Mouse (Mus musculus): ENCODE data around the gene Tmem114. TPM values are rescaled to one million over a fixed set of nuclear protein-coding genes. Genes with fewer than 3 reads are reported as not detected.

Tmem114 gene
- polyA plus RNA-seq, 1 experiment, result not detected

DNA sequence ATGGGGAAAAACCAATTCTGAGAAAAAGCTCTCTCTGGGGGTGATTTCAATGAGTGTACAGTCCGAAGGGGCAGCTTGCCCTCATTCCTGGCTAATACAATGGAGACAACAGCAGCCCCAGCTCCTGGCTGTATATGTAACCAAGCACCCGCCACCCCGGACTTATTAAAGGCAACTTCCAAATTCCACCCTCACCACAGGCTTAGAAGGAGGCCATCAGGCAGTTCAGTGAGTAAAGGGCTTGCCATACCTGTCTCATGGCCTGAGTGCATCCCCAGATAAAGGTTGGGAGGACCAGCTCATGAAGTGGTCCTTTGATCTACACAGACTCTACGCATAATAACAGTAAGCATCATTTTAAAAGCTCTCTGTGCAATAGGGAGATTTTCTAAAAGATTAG is 4.1 kb downstream of the Tmem114 start:
- H3K27me3 ChIP-seq (replicated peaks; ENCODE audit: control insufficient read depth, insufficient read depth, low read length), result 0 out of 2 replicates have a peak, but pooled peaks cover 1% of the 10 kb centered on the region
- TF ChIP-seq CTCF (conservative IDR thresholded peaks at IDR 0.05; ENCODE audit: insufficient read depth, insufficient read length, low read depth, low read length) (no peak), POLR2A (IDR thresholded peaks at IDR 0.05; ENCODE audit: low read depth, low read length) (no peak)
- no peaks in the 10 kb centered on the region for H3K36me3 ChIP-seq (ENCODE audit: control insufficient read depth, insufficient read depth, low read length)
- H3K4me3 ChIP-seq (ENCODE audit: insufficient read depth, low read depth, low read length), result no peak overlapping the region
- H3K4me1 ChIP-seq (ENCODE audit: control insufficient read depth, insufficient read depth, low read length), result no peaks in the 10 kb centered on the region
- no peak for DNase-seq
- no peak overlapping the region for H3K27ac ChIP-seq (ENCODE audit: insufficient read depth, low read depth, low read length)
- WGBS, result 83% methylated on average over 4 of the region's 4 CpGs

DNA sequence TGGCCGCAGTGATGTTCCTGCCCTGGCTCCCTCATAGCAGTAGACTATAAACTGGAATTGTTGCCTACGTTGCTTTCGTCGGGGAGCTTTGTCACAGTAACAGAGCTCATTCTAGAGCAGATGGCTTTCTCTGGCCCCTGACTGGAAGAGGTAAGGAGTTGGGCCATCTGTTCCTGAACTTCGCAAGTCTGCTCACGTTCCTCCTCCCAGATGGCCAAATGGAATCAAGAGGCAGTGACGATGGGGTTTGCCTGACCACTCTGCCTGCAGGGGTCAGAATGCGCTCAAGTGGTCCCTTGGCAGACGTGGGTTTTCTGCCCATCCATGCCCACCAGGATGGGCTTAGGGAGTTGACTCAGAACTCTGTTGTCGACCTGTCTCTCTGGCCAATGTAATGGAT is 4.6 kb downstream of the Tmem114 start:
- 57% methylated on average over 10 of the region's 10 CpGs for WGBS
- no peak overlapping the region for H3K27ac ChIP-seq (ENCODE audit: insufficient read depth, low read depth, low read length)
- TF ChIP-seq CTCF (conservative IDR thresholded peaks at IDR 0.05; ENCODE audit: insufficient read depth, insufficient read length, low read depth, low read length), result no peak
- TF ChIP-seq POLR2A (IDR thresholded peaks at IDR 0.05; ENCODE audit: low read depth, low read length), result no peak
- no peaks in the 10 kb centered on the region for H3K36me3 ChIP-seq (ENCODE audit: control insufficient read depth, insufficient read depth, low read length)
- H3K4me1 ChIP-seq (ENCODE audit: control insufficient read depth, insufficient read depth, low read length), result no peaks in the 10 kb centered on the region
- H3K4me3 ChIP-seq (ENCODE audit: insufficient read depth, low read depth, low read length), result no peak overlapping the region
- DNase-seq, result no peak
- 0 out of 2 replicates have a peak, but pooled peaks cover 1% of the 10 kb centered on the region for H3K27me3 ChIP-seq (replicated peaks; ENCODE audit: control insufficient read depth, insufficient read depth, low read length)

DNA sequence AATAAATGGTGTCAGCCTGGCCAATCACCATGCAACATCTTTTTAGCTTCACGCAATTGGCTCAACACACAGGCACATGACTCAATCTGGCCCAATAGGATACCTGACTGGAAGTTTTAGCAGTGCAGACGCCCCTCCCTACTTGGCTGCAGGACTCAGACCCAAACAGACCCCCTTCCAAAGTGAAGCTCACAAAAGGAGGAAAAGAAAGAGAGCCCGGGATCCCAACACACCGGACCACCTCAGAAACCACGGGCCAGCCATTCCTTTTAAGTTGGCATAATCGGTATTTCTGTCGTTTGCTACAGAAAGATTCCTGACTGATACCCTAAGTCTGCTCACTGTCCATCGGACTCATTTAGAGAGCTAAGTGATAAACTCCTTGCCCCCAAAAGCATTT is 5.3 kb downstream of the Tmem114 start:
- H3K4me1 ChIP-seq (ENCODE audit: control insufficient read depth, insufficient read depth, low read length), result no peaks in the 10 kb centered on the region
- no peak for TF ChIP-seq POLR2A (IDR thresholded peaks at IDR 0.05; ENCODE audit: low read depth, low read length)
- no peak for TF ChIP-seq CTCF (conservative IDR thresholded peaks at IDR 0.05; ENCODE audit: insufficient read depth, insufficient read length, low read depth, low read length)
- H3K27me3 ChIP-seq (replicated peaks; ENCODE audit: control insufficient read depth, insufficient read depth, low read length), result no peaks in the 10 kb centered on the region
- DNase-seq, result no peak
- no peak overlapping the region for H3K27ac ChIP-seq (ENCODE audit: insufficient read depth, low read depth, low read length)
- WGBS, result 94% methylated on average over 8 of the region's 8 CpGs
- no peaks in the 10 kb centered on the region for H3K36me3 ChIP-seq (ENCODE audit: control insufficient read depth, insufficient read depth, low read length)
- no peak overlapping the region for H3K4me3 ChIP-seq (ENCODE audit: insufficient read depth, low read depth, low read length)

DNA sequence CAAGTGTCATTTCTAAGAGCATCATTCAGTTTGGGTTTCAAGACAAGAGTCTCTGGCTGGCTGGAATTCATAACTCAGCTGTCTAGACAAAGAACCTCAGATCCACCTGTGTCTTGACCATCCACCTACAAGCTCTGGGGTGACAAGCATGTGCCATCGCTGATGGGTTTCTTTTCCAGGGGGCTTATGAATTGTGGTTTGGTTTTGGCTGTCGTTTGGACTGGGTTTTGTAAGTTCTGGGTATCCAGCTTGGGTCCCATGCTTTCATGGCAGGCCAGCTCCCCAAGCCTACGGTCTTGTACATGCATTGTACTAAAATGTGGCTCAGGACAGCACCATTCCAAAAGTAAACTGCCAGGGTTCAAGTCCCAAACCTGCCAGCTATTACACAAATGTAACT is 6.8 kb downstream of the Tmem114 start:
- Histone ChIP-seq H3K4me1 (ENCODE audit: control insufficient read depth, insufficient read depth, low read length) (no peaks in the 10 kb centered on the region), H3K4me3 (ENCODE audit: insufficient read depth, low read depth, low read length) (no peak overlapping the region), H3K27ac (ENCODE audit: insufficient read depth, low read depth, low read length) (no peak overlapping the region), H3K36me3 (ENCODE audit: control insufficient read depth, insufficient read depth, low read length) (no peaks in the 10 kb centered on the region), H3K27me3 (replicated peaks; ENCODE audit: control insufficient read depth, insufficient read depth, low read length) (no peaks in the 10 kb centered on the region)
- no peak for DNase-seq
- no peak for TF ChIP-seq CTCF (conservative IDR thresholded peaks at IDR 0.05; ENCODE audit: insufficient read depth, insufficient read length, low read depth, low read length)
- no peak for TF ChIP-seq POLR2A (IDR thresholded peaks at IDR 0.05; ENCODE audit: low read depth, low read length)
- 90% methylated on average over 3 of the region's 3 CpGs for WGBS

DNA sequence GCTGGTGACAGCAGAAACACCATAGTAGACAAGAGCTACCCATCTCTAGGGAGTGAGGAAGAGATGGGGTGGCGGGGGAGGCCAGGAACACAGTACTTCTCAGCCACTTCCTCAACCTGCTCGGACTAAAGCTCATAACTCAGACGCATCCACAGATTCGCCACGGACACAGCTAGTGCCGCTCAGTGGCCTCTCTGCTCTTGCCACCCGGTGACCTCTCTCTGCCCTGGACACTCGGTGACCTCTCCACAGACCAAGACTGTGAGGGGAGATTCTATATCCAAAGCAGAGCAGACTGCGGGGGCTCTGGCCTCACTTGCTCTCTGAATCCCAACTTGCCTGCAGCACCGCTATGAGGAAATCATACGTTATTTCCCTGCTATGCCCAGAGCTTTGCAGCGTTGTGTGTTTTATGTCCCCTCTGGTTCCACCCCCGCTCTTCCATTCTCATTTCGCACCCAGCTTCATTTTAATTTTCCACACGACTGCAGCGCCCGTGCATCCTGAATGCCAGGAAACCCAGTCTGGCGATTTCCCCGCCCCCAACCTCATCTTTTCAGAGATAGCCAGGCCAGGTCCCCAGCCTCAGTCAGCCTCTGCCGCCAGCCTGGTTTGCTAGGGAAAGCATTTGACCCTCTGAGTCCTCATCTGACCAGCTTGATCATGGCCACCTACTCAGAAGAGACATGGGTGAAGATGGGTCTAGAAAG is 7.8 kb downstream of the Tmem114 start:
- Histone ChIP-seq H3K4me1 (ENCODE audit: control insufficient read depth, insufficient read depth, low read length) (no peaks in the 10 kb centered on the region), H3K4me3 (ENCODE audit: insufficient read depth, low read depth, low read length) (no peak overlapping the region), H3K27ac (ENCODE audit: insufficient read depth, low read depth, low read length) (no peak overlapping the region), H3K36me3 (ENCODE audit: control insufficient read depth, insufficient read depth, low read length) (no peaks in the 10 kb centered on the region), H3K27me3 (replicated peaks; ENCODE audit: control insufficient read depth, insufficient read depth, low read length) (no peaks in the 10 kb centered on the region)
- 33% methylated on average over 20 of the region's 20 CpGs for WGBS
- TF ChIP-seq CTCF (conservative IDR thresholded peaks at IDR 0.05; ENCODE audit: insufficient read depth, insufficient read length, low read depth, low read length) (no peak), POLR2A (IDR thresholded peaks at IDR 0.05; ENCODE audit: low read depth, low read length) (no peak)
- DNase-seq, result no peak

DNA sequence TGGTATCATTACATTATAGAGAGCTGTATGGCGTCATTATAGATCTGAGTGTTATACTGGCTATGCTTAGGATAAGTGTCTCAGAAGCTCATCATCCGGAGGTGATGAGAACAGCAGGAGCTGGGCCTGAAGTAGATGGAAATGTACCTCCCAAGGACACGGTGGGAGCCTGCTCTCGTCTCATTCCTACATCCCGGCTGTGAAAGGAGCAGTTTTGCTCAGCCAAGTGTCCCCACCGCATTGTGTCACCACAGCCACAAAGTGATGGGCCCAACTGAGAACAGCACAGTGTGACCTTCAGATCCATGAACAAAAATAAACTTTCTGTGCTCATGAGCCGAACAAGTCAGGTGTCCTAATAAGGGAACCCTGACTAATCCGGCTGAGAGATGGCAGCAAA is 8.9 kb downstream of the Tmem114 start:
- Histone ChIP-seq H3K4me1 (ENCODE audit: control insufficient read depth, insufficient read depth, low read length) (no peaks in the 10 kb centered on the region), H3K27me3 (replicated peaks; ENCODE audit: control insufficient read depth, insufficient read depth, low read length) (no peaks in the 10 kb centered on the region), H3K27ac (ENCODE audit: insufficient read depth, low read depth, low read length) (no peak overlapping the region), H3K36me3 (ENCODE audit: control insufficient read depth, insufficient read depth, low read length) (no peaks in the 10 kb centered on the region), H3K4me3 (ENCODE audit: insufficient read depth, low read depth, low read length) (no peak overlapping the region)
- 83% methylated on average over 8 of the region's 8 CpGs for WGBS
- TF ChIP-seq CTCF (conservative IDR thresholded peaks at IDR 0.05; ENCODE audit: insufficient read depth, insufficient read length, low read depth, low read length) (no peak), POLR2A (IDR thresholded peaks at IDR 0.05; ENCODE audit: low read depth, low read length) (no peak)
- DNase-seq, result no peak

DNA sequence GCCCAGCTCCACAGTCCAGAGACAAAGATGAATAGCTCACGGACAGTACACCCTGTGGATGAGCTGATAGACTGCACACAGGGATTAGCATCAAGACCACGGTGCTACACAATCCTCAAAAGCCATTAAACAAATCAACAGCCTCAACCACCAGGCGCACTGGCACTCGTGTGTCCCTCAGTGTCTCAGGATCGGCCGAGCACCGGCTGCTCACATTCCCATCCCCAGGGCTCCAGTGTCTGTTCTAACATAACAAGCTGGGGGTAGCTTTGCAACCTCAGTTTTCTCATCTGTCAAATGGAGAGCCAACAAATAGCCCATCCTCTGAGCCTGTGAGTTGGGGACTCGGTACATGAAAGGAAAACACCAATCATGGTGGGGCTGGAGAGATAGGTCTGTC is 11.5 kb downstream of the Tmem114 start:
- Histone ChIP-seq H3K4me1 (ENCODE audit: control insufficient read depth, insufficient read depth, low read length) (no peaks in the 10 kb centered on the region), H3K4me3 (ENCODE audit: insufficient read depth, low read depth, low read length) (no peak overlapping the region), H3K36me3 (ENCODE audit: control insufficient read depth, insufficient read depth, low read length) (no peaks in the 10 kb centered on the region), H3K27ac (ENCODE audit: insufficient read depth, low read depth, low read length) (no peak overlapping the region), H3K27me3 (replicated peaks; ENCODE audit: control insufficient read depth, insufficient read depth, low read length) (no peaks in the 10 kb centered on the region)
- 80% methylated on average over 8 of the region's 8 CpGs for WGBS
- no peak for DNase-seq
- TF ChIP-seq CTCF (conservative IDR thresholded peaks at IDR 0.05; ENCODE audit: insufficient read depth, insufficient read length, low read depth, low read length), result no peak

Measured in kidney, adult 2 months (tissue).